Mouse (Mus musculus) embryonic facial prominence, embryonic 12.5 days (tissue): ENCODE results near the gene Nup62. TPM values are rescaled to one million over a fixed set of nuclear protein-coding genes. Genes with fewer than 3 reads are reported as not detected.

ENCODE experiments used
- ATAC-seq: fragments of 200-750 bp; cut with Nextera tagmentation; 2 replicates; pipeline ENCODE4 v1.8.0; 2017; ENCODE audit not compliant: insufficient number of reproducible peaks, insufficient read depth, low FRiP score, low TSS enrichment
- H3K27ac ChIP-seq: fragments of 300-500 bp; sonication (generic); 2 replicates; pipeline ENCODE4 v1.5.1; 2016; ENCODE audit warnings: mild to moderate bottlenecking
- H3K27me3 ChIP-seq: fragments of 300-500 bp; sonication (generic); 2 replicates; pipeline ENCODE4 v1.6.1; 2016; ENCODE audit warnings: mild to moderate bottlenecking, moderate library complexity
- H3K36me3 ChIP-seq: fragments of 300-500 bp; sonication (generic); 2 replicates; pipeline ENCODE4 v1.6.1; 2016; ENCODE audit warnings: mild to moderate bottlenecking
- H3K4me1 ChIP-seq: fragments of 300-500 bp; sonication (generic); 2 replicates; pipeline ENCODE4 v1.6.1; 2016
- H3K4me2 ChIP-seq: fragments of 300-500 bp; sonication (generic); replicated peaks from 2 replicates; pipeline ENCODE4 v1.6.1; 2016; ENCODE audit warnings: mild to moderate bottlenecking, moderate library complexity
- H3K4me3 ChIP-seq: fragments of 300-500 bp; sonication (generic); 2 replicates; pipeline ENCODE4 v1.5.1; 2016; ENCODE audit warnings: mild to moderate bottlenecking
- H3K9ac ChIP-seq: fragments of 300-500 bp; sonication (generic); 2 replicates; pipeline ENCODE4 v1.6.1; 2016; ENCODE audit warnings: mild to moderate bottlenecking, moderate library complexity
- H3K9me3 ChIP-seq: fragments of 300-500 bp; sonication (generic); 2 replicates; pipeline ENCODE4 v1.6.1; 2016; ENCODE audit warnings: mild to moderate bottlenecking, moderate library complexity
- WGBS: fragments of 180-500 bp; shearing (Covaris S2); methylation state at CpG from one replicate; pipeline ENCODE4 v1.1.7; 2016; 5-methylcytosine and 5-hydroxymethylcytosine counted together
- polyA plus RNA-seq: library from polyadenylated mRNA; unstranded; fragments of >200 nt; fragmentation: Nextera tagmentation; extraction: Ambion mirVana; gene quantifications from 2 replicates; pipeline ENCODE4 v1.2.1, GENCODE M21; 2016

The Nup62 gene
- polyA plus RNA-seq, 1 experiment from 2014 or later = 104 TPM

GRCm38 (mm10) chr7:44810365-44810764, 5.5 kb upstream of the Nup62 start:
- H3K9me3 ChIP-seq = no peaks in the 10 kb centered on the region
- peaks cover 6% of the 10 kb centered on the region; the same call in 1 of the 2 replicates for H3K4me1 ChIP-seq
- H3K27ac ChIP-seq = no peak overlapping the region
- H3K9ac ChIP-seq = no peak overlapping the region
- H3K4me2 ChIP-seq = no peak overlapping the region
- WGBS = 84% methylated on average over 4 of the region's 4 CpGs
- H3K4me3 ChIP-seq = no peak overlapping the region
- no peaks in the 10 kb centered on the region for H3K27me3 ChIP-seq
- peaks cover 20% of the 10 kb centered on the region; the same call in 1 of the 2 replicates for H3K36me3 ChIP-seq
- no peak for ATAC-seq

DNA sequence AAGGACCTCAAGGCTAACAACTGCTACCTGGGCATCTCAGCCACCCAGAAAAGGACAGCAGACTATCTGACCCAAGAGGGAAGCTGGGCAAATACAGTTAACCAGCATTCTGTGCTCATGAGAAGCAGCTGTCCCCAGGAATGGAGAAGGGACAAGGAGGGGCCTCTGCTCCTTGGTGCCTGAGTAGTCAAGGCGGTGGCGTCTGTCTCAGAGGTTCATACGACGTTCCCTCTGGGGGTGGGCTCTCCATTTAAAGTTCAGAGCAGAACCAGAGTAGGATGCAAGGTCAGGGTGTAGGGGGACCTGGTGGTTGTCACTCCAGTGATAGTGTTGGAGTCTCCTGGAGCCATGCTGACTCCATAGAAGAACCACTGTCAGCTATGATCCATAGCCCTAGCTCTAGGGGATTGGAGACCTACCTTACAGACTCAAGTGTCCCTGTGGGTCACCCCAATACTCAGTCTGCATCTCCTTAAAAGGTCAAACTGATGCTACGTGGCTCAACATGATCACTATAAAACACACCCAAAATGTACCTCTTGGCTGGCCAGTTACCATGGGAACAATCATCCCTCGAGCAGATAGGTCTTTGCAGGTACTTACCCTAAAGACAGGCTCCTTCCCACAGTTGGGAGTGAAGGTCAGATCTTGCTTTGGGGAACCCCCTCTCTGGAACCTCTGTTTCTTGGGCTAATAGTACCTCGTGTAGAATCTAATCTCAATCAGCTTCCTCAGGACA, 4.9 kb upstream of the Nup62 start:
- Histone ChIP-seq H3K9ac (no peak overlapping the region), H3K4me1 (peaks cover 6% of the 10 kb centered on the region; the same call in 1 of the 2 replicates), H3K9me3 (no peaks in the 10 kb centered on the region), H3K4me2 (no peak overlapping the region), H3K36me3 (peaks cover 20% of the 10 kb centered on the region; the same call in 1 of the 2 replicates), H3K27me3 (no peaks in the 10 kb centered on the region), H3K27ac (no peak overlapping the region), H3K4me3 (no peak overlapping the region)
- no peak for ATAC-seq
- WGBS = 85% methylated on average over 7 of the region's 7 CpGs

- Histone ChIP-seq H3K27me3 (no peaks in the 10 kb centered on the region), H3K9me3 (no peaks in the 10 kb centered on the region), H3K4me1 (peaks cover 11% of the 10 kb centered on the region), H3K9ac (no peak overlapping the region), H3K36me3 (peaks cover 20% of the 10 kb centered on the region; the same call in 1 of the 2 replicates), H3K4me3 (no peak overlapping the region), H3K27ac (no peak overlapping the region), H3K4me2 (no peak overlapping the region)
- WGBS = 88% methylated on average over 20 of the region's 20 CpGs
- no peak for ATAC-seq
Measured at GRCm38 (mm10) chr7:44812651-44813325, 3.1 kb upstream of the Nup62 start.

DNA sequence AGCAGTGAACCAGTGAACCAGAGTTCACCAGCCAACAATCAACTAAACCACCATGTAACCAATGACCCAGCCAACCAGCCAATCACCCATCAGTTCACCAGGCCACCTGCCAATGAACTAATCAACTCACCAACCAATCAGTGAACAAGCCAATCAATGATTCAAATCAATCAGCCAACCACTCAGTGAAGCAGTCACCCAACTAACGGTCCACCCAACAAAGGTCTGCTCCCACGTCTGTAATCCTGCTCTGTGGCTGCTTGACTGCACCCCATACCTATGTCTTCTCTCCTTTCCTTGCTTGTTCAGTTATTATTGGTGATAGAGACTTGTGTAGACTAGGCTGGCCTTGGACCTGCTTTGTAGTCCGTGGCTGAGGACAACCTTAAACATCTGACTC, 1.9 kb upstream of the Nup62 start:
- no peak overlapping the region for H3K4me2 ChIP-seq
- no peak for ATAC-seq

DNA sequence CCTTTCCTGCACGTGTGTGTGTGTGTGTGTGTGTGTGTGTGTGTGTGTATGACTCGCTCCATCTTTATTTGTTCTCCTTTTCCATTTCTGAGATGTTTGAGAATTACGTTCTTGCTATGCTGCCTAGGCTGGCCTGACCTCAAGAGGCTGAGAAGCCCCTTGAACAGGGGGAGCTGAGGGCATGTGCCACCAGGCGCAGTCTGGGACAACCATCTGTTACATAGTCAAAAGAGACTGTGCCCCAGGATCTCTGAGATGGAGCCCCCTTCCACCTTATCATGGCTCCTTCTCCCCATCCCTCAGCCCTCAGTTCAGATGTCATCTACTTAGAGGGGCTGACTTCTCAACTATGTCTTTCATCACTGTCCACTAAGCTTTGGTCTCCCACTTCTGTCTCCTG, 1.5 kb upstream of the Nup62 start:
- WGBS = 93% methylated on average over 4 of the region's 4 CpGs
- ATAC-seq = no peak

More for the DNA sequence above, 1.9 kb upstream of the Nup62 start:
- WGBS = 93% methylated on average over 3 of the region's 3 CpGs
- no peak overlapping the region for H3K27ac ChIP-seq
- no peak overlapping the region for H3K4me3 ChIP-seq
- H3K4me1 ChIP-seq = peaks cover 23% of the 10 kb centered on the region
- H3K36me3 ChIP-seq = peaks cover 20% of the 10 kb centered on the region; the same call in 1 of the 2 replicates
- no peaks in the 10 kb centered on the region for H3K9me3 ChIP-seq
- no peaks in the 10 kb centered on the region for H3K27me3 ChIP-seq
- H3K9ac ChIP-seq = no peak overlapping the region

DNA sequence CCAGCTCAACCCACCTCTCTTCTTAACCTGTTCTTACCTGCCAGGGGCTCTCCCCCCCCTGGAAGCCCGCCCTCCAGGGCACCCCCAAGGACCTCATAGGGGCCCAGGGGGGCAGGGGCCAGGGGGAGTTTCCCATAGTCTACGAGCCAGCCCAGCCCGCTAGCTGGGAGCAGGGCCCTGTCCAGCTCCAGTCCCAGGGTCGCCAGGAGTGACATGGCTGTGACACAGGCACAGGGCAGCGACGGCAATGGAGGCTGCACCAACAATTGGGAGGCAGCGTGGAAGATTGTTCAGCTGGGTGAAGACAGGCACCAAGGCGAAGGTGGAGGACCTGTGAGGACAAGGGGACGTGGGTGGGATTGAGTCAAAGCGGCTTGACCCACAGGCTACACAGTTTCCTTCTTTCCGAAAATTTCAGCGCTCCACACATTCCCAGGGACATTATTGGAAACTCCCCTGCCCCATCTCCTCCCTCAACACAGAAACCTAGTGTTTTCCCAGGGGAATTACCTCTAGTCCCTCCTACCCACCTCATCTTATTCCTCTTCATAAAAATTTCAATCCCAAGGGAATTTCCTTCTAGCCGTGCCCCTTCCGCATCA, 835 bp upstream of the Nup62 start:
- no peaks in the 10 kb centered on the region for H3K9me3 ChIP-seq
- no peaks in the 10 kb centered on the region for H3K27me3 ChIP-seq
- H3K36me3 ChIP-seq = peaks cover 20% of the 10 kb centered on the region; the same call in 1 of the 2 replicates
- peak overlapping the region; percentile 72 for H3K4me3 ChIP-seq
- H3K27ac ChIP-seq = peak overlapping the region; percentile 94
- peak overlapping the region; percentile 53 for H3K4me2 ChIP-seq
- WGBS = 38% methylated on average over 13 of the region's 14 CpGs
- peak overlapping the region; percentile 24; the same call in 1 of the 2 replicates for H3K9ac ChIP-seq
- ATAC-seq = no peak
- H3K4me1 ChIP-seq = peaks cover 33% of the 10 kb centered on the region

More for the DNA sequence above, 1.5 kb upstream of the Nup62 start:
- Histone ChIP-seq H3K4me2 (peak overlapping the region; percentile 53), H3K36me3 (peaks cover 20% of the 10 kb centered on the region; the same call in 1 of the 2 replicates), H3K27me3 (no peaks in the 10 kb centered on the region), H3K9ac (no peak overlapping the region), H3K4me1 (peaks cover 27% of the 10 kb centered on the region), H3K9me3 (no peaks in the 10 kb centered on the region), H3K27ac (no peak overlapping the region), H3K4me3 (peak overlapping the region; percentile 72; the same call in 1 of the 2 replicates)

GRCm38 (mm10) chr7:44816470-44817021, 658 bp downstream of the Nup62 start, which contains the start of gene Atf5:
Atf5 (minus strand) TSS chr7:44816658.
- Histone ChIP-seq H3K9ac (peak within 1 kb of the TSS; percentile 82), H3K27me3 (no peaks in the 10 kb centered on the region), H3K27ac (peak within 1 kb of the TSS; percentile 94), H3K4me3 (peak within 1 kb of the TSS; percentile 72), H3K4me1 (peaks cover 36% of the 10 kb centered on the region), H3K9me3 (no peaks in the 10 kb centered on the region), H3K36me3 (0 out of 2 replicates have a peak, but pooled peaks cover 9% of the 10 kb centered on the region), H3K4me2 (peak within 1 kb of the TSS; percentile 90)
- ATAC-seq = no peak; the same call in none of the 2 replicates
- under 1% methylated on average over 57 of the region's 57 CpGs for WGBS

GRCm38 (mm10) chr7:44817441-44817840, 1.6 kb downstream of the Nup62 start:
- Histone ChIP-seq H3K9me3 (no peaks in the 10 kb centered on the region), H3K4me1 (peaks cover 36% of the 10 kb centered on the region), H3K27ac (peak overlapping the region; percentile 94), H3K4me2 (peak overlapping the region; percentile 90), H3K27me3 (no peaks in the 10 kb centered on the region), H3K36me3 (0 out of 2 replicates have a peak, but pooled peaks cover 7% of the 10 kb centered on the region), H3K4me3 (peak overlapping the region; percentile 72), H3K9ac (peak overlapping the region; percentile 82)
- 24% methylated on average over 3 of the region's 3 CpGs for WGBS
- no peak for ATAC-seq

- H3K4me3 ChIP-seq = peak overlapping the region; percentile 72
- WGBS = 51% methylated on average over 2 of the region's 2 CpGs
- H3K9me3 ChIP-seq = no peaks in the 10 kb centered on the region
- no peak overlapping the region for H3K27ac ChIP-seq
- ATAC-seq = no peak
- 0 out of 2 replicates have a peak overlapping the region, but pooled peaks have one; percentile 82 for H3K9ac ChIP-seq
- peak overlapping the region; percentile 90 for H3K4me2 ChIP-seq
- H3K36me3 ChIP-seq = 0 out of 2 replicates have a peak, but pooled peaks cover 7% of the 10 kb centered on the region
- H3K27me3 ChIP-seq = no peaks in the 10 kb centered on the region
- peaks cover 41% of the 10 kb centered on the region for H3K4me1 ChIP-seq
Measured at GRCm38 (mm10) chr7:44818164-44818563, 2.3 kb downstream of the Nup62 start.

GRCm38 (mm10) chr7:44818751-44819235, 2.9 kb downstream of the Nup62 start:
- H3K4me1 ChIP-seq = peaks cover 47% of the 10 kb centered on the region

GRCm38 (mm10) chr7:44819391-44819790, 3.5 kb downstream of the Nup62 start:
- ATAC-seq = no peak
- H3K9ac ChIP-seq = peak overlapping the region; percentile 21; the same call in 1 of the 2 replicates
- no peaks in the 10 kb centered on the region for H3K9me3 ChIP-seq
- no peaks in the 10 kb centered on the region for H3K27me3 ChIP-seq
- H3K4me1 ChIP-seq = peaks cover 51% of the 10 kb centered on the region
- H3K4me2 ChIP-seq = peak overlapping the region; percentile 90
- 100% methylated on average over 2 of the region's 2 CpGs for WGBS
- peak overlapping the region; percentile 72; the same call in 1 of the 2 replicates for H3K4me3 ChIP-seq
- no peak overlapping the region for H3K27ac ChIP-seq
- no peaks in the 10 kb centered on the region for H3K36me3 ChIP-seq

More at GRCm38 (mm10) chr7:44818751-44819235, 2.9 kb downstream of the Nup62 start:
- Histone ChIP-seq H3K27me3 (no peaks in the 10 kb centered on the region), H3K27ac (0 out of 2 replicates have a peak overlapping the region, but pooled peaks have one; percentile 11), H3K9ac (peak overlapping the region; percentile 21; the same call in 1 of the 2 replicates), H3K9me3 (no peaks in the 10 kb centered on the region), H3K4me2 (peak overlapping the region; percentile 90), H3K4me3 (peak overlapping the region; percentile 72), H3K36me3 (0 out of 2 replicates have a peak, but pooled peaks cover 6% of the 10 kb centered on the region)
- 44% methylated on average over 6 of the region's 6 CpGs for WGBS
- no peak for ATAC-seq
